Mouse (Mus musculus): ENCODE measurements around the gene Emilin1.

GRCm38 (mm10) chr5:30888337-30889087 is 24.7 kb upstream of the Emilin1 start, which contains the start of gene Agbl5:
- TF ChIP-seq GATA1 (IDR thresholded peaks at IDR 0.05; ENCODE audit: borderline replicate concordance, low read length) (no peak), FLI1 (IDR thresholded peaks at IDR 0.05; ENCODE audit: low read length) (no peak)

Measured in megakaryocyte, embryonic 14.5 days (primary cell).